Mouse (Mus musculus): ENCODE results near the gene Gcm1.
"Not testable (repeated sequence)": the region's sequence is repeated elsewhere in the genome, so short reads cannot be mapped to it uniquely, and the experiment has no call there.

Gcm1 gene

DNA sequence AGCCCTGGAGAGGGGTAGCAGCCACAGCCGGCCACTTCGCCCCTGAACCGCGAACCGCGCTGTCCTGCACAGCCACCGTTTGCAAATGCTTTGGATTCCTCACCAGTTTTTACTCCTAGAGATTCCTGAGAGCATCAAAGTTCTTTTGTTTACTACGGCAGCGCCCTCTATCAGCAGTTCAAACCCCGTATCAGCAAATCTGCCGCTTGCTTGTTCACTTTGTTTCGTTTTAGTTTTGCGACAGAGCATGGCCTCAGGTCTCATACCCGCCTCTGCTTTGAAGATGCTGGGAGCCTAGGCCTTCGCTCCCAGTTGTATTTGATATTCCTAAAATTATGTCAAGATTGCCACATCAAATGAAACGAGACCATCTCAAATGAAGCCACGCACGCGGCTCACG, 5.0 kb upstream of the Gcm1 start:
- ATAC-seq (ENCODE audit: low TSS enrichment), result no peak

DNA sequence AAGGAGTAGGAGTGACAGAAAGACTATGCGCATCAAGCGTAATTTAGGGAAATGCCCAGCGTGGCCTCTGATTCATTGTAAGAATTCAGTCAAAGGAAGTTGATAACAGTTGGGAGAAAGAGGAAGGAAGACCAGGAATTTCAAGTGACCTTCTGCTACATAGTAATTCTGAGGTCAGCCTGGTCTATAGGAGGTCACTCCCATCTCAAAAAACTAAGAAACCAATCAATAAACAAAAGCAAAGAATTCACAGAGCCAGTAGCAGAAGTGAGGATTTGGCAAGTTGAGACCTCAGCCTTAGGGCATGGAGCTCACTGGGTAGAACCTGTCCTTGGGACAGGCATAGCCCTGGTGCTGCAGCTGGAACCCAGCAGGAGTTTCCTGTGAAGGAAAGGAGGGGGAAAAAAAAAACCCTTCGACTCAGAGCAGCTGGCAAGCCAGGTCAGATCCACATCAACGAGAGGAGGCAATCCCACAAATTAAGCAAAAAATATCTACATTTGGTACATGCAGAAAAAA, 1.2 kb upstream of the Gcm1 start:
- no peak for ATAC-seq (ENCODE audit: low TSS enrichment)

DNA sequence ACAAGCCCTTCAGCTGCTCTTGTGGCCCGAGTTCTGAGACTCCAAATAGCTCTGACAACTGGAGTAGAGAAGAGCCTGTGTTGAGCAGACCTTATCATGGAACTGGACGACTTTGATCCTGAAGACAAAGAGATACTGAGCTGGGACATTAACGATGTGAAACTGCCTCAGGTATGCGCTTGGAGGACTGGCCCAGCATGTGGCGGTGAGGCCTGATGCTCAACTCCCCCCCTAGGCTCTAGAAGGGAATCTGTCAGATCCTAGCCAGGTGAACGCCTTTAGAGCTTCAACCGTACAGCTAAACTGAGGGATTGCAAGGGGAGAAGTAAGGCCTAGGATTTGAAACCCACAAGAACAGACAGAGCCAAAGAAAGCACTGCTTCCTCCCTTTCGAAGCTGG, 2.1 kb downstream of the Gcm1 start:
- no peak for ATAC-seq (ENCODE audit: low TSS enrichment)

DNA sequence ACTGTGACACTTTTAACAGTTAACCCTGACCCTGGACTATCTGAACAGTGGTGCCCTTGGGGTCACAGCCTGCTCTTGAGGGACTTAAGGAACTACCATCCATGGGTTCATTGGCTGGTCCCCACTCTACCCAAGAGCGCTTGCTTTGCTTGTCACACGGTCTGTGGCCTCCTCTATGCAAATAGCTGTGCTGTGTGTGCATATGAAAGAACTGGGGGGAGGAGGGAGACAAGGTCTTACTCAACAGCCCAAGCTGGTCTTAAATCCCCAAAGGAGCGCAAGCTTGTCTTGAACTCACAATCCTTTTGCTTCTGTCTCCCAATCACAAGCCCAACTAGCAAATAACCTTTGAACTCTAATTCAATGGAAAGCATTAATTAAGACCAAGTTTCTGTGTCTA, 2.6 kb downstream of the Gcm1 start:
- no peak for ATAC-seq (ENCODE audit: low TSS enrichment)

DNA sequence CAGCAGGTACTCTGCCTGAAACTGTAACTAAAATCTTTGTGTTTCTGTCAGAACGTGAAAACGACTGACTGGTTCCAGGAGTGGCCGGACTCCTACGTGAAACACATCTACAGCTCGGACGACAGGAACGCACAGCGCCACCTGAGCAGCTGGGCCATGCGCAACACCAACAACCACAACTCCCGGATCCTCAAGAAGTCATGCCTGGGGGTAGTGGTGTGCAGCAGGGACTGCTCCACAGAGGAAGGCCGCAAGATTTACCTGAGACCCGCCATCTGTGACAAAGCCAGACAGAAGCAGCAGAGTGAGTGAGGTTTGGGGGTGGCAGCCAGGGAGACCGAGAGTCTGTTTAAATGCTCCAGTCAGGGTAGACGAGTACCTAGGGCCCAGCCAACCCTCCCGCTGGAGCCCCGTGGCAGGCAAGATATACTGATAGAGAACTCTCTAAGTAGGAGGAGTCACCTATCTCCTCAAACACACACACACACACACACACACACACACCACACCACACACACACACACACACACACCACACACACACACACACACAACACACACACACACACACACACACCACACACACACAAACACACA, 7.9 kb downstream of the Gcm1 start:
- no peak for ATAC-seq (ENCODE audit: low TSS enrichment)

DNA sequence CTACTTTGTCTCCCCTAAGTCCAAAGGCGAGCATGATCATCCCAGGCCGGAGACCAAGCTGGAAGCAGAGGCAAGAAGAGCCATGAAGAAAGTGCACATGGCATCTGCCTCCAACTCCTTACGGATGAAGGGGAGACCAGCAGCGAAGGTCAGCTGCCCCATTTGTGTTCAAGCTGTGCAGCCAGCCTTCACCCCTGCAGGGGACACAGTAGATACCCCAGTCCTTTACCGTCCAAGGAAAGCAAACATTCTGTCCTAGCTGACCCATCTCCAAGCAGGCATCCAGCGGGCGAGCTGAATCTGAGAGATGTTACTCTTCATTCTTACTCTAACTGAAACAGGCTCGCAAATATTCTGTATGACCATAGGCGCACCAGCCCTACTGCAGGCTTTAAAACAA, 10.7 kb downstream of the Gcm1 start:
- ATAC-seq (ENCODE audit: low TSS enrichment), result no peak

DNA sequence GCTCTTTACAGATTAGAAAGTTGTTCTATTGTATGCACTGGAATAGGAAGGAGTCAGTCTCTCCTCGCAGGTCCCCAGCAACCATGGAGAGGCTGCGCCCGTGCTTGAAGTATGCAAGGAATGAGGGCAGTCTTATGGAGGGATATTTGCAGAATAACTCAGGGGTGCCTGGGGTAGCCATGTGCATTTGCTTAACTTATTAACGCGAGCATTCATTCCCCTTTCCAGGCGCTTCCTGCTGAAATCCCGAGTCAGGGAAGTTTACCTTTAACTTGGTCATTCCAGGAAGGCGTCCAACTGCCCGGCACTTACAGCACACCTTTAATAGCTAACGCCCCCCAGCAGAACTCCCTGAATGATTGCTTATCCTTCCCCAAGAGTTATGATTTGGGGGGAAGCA, 12.4 kb downstream of the Gcm1 start:
- no peak for ATAC-seq (ENCODE audit: low TSS enrichment)

DNA sequence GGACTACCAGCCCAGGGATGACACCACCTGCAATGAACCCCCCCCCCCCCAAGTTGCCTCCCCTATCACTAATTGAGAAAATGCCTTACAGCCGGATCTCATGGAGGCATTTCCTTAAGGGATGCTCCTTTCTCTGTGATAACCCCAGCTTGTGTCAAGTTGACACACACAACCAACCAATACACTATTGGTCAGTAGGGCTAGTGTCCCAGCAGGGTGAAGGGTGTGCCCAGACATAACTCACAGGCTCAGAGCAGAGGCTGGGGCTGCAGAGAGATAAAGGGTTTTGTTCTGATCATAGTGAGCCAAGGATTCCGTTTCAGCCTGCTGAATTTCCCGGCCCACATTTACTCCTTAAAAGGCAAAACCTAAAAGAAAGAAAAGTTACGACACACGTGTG, 18.8 kb downstream of the Gcm1 start:
- no peak for ATAC-seq (ENCODE audit: low TSS enrichment)

DNA sequence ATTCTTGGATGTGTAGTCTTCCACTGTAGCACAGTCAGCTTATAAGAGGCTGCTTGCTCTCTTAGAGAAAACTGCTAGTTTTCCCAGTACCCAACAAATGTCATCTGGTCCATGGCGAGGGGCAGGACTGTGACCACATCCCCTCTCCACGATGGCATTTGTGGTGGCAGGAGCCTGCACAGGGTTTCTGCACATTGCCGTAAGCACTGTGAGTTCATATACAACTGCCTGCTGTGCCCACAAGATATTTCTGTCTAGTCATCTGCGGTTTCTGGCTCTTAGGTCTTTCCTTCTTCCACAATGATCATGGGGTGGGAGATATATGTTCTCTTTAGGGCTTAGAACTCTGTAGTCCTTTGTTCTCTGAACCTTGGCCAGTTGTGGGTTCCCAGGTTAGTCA, 19.9 kb downstream of the Gcm1 start:
- ATAC-seq (ENCODE audit: low TSS enrichment), result no peak

DNA sequence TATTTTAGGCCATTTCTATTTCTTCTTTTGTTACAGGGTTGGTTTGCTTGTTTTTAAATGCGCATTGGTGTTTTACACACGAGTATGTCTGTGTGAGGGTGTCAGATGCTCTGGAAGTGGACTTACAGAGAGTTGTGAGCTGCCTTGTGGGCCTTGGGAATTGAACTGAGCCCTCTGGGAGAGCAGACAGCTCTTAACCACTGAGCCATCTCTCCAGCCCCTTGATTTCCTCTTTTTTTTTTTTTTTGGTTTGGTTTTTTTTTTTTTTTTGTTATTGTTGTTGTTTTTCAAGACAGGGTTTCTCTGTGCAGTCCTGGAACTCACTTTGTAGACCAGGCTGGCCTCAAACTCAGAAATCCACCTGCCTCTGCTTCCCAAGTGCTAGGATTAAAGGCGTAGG, 21.6 kb downstream of the Gcm1 start:
- ATAC-seq (ENCODE audit: low TSS enrichment), result not testable (repeated sequence)

DNA sequence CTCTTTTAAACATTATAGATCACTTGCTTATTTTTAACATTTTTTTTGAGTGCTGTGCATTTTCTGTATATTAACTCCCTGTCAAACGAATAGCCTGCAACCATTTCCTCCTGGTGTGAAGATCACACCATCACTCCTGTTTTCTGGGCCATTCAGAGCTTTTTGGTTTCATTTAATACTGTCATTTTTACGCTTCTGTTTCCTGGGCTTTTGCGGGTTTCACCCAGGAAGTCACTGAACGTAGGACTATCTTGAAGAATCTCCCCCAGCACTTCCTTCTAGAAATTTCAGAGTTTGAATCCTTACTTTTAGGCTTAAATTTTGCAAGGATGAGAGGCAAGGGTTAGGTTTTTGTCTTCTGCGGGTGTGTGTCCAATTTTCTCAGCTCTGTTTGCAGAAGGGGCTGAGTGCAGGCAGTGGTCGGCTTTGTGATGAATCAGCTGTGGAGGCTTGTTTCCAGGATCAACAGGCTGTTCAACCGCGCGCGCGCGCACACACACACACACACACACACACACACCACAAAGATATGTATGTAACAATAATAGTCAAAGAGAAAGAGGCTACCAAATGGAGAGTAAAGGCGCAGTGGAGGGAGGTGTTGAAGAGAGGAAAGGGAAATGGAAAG, 22.1 kb downstream of the Gcm1 start:
- no peak for ATAC-seq (ENCODE audit: low TSS enrichment)

DNA sequence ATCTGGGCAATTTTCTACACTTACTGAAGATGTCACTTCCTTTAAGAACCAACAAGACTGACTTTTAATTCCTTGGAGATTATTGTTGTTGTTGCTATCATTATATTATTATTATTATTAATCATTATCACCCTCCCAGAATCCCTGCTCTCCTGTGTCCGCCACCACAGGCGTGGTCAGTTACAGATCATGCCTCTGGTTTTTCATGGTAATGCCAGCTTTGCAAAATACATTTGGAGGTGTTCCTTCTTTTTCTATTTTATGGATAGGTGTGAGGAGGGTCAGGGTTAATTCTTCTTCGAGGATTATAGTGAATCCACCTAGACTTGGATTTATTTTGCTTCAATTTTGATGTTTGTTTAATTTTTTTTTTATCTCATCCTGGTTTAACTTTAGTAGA, 23.5 kb downstream of the Gcm1 start:
- no peak for ATAC-seq (ENCODE audit: low TSS enrichment)

DNA sequence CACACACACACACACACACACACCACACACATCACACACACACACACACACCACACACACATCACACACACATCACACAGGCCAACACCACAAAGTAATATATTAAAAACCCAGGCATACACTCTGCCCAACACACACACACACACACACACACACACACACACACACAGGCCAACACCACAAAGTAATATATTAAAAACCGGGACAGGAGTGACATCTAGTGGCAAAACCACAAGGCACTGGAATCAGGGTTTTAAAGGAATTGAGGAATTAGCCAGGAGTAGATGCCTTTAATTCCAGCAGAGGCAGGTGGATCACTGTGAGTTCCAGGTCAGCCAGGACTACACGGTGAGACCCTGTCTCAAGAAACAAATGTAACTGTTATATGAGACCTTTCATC, 26.5 kb downstream of the Gcm1 start:
- ATAC-seq (ENCODE audit: low TSS enrichment), result peak; percentile 74; the same call in 1 of the 2 replicates

DNA sequence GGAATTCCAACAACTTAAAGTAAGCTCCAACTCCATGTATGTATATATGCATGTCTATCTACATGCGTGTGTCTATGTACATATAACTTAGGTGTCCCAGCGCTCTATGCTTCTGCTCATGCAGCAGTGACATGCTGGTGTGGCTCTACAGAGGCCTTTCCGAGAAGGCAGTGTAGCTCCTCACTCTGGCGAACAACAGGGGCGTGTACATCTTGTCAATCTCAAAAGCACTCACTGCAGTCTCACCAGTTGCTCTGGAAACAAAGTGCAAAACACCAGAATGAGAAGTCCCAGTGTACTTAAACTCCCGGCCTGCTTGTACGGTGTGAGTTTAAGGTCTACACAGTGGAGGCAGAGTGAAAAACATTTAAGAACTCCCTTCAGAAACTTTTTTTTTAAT, 30.1 kb downstream of the Gcm1 start:
- ATAC-seq (ENCODE audit: low TSS enrichment), result no peak

DNA sequence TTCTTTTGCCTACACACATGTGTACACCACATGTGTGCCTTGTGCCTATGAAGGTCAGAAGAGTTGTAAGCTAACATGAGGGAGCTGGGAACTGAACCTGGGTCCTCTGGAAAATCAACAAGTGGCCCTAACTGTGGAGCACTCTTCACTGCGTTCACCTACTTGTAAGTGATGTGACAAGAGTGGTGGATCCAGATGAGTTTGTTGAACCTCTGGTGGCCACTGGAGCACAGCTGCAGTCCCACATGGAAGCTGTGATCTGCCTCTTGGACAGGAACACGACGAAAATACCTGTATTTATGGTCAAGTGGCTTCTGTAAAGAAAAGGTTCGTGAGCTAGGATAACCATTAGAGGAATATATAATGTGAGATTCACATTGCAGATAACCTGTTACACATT, 32.6 kb downstream of the Gcm1 start:
- ATAC-seq (ENCODE audit: low TSS enrichment), result no peak

DNA sequence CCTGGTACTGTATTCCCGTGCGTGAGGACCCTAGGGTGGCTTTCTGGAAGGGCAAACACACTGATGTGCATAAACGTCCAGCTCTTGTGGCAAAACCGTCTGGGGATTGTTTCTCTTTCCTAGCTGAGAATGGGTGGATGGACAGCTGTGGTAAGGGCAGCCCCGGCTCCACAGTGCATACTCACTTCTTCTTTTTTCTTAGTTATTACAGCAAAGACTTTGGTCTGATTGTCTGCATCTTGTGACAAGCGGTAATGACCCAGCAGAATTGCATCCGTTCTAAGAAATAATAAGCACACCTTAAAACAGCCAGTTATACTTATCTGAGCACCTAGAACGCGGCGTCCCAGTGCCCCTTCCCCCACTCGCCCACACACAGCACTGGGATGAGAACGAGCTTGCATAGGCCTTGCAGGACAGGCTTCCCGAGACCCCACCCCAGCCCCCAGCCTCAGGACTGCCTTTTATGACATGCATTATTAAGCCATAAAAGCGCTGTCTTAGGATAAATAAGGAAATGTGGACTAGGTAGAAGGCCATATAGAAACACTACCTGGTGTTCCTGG, 34.1 kb downstream of the Gcm1 start:
- ATAC-seq (ENCODE audit: low TSS enrichment), result no peak

DNA sequence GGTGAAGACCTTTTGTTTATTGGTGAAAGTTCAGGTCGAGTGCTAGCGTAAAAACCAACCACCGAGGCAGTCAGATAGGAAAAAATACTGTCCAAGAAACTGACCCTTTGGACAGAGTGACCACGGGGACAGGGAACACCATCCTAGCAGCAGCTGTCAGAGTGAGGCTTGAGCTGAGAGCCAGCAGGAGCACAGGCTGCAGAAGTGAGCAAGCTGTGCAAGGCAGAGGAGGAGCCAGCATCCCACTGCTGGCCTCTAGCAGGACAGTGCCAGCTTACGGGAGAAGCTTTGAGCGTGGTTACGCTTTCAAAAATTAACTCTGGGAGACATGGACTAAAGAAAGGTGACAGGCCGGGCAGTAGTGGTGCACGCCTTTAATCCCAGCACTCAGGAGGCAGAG, 36.0 kb downstream of the Gcm1 start:
- no peak for ATAC-seq (ENCODE audit: low TSS enrichment)

DNA sequence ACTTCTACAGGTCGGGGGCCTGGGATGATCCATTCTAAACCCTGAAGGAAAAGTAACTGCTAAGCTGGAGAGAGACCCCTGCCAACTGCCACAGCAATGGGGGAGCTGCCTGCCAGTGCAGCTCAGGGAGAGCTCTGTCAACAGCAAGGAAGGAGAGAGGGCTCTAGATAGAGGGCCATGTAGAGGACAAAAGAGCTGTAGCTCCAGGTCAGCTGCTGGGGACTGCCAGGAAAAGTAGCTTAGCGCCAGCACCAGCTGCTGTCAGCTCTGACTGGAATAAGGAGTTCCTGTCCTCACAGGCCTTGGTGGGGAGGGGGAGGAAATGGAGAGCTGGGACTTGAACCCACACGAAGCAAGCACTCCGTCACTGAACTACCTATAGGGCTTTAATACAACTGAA, 36.8 kb downstream of the Gcm1 start:
- ATAC-seq (ENCODE audit: low TSS enrichment), result peak; percentile 17; the same call in 1 of the 2 replicates

DNA sequence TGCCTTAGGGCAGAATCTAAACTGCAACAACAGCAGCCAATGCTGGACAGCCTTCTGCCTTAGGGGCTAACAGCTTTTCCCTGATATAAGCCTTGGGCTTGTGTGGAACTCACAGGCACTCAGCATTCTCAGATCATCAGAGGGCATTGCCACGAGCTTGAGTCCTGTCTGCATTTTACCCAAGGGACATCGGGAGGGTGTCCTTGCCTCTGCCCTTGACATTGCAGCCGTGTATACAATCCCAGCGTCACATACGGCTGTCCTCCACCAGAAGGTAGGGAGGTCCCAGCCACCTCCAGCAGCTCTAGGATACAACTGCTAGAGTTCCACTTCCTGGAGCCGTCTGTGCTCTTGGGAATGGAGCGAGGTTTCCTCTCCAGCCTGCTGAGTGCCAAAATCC, 37.2 kb downstream of the Gcm1 start:
- ATAC-seq (ENCODE audit: low TSS enrichment), result peak; percentile 68

DNA sequence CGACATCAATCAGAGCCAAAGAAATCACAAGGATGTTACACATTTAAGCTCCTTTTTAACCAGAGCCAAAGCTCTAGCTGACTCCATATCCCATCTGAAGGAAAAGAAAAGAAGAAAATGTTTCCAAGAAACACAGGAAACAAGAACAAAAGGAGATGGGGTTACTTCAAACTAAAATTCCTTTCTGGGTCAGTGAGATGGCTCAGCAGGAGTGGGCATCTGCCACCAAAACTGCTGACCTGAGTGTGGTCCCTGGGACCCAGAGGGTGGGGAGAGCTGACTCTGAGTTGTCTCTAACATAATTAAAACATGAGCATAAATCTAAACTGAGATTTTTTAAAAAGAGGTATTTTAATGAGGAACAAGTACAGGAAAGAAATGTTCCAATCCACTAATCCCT, 38.2 kb downstream of the Gcm1 start:
- ATAC-seq (ENCODE audit: low TSS enrichment), result no peak

DNA sequence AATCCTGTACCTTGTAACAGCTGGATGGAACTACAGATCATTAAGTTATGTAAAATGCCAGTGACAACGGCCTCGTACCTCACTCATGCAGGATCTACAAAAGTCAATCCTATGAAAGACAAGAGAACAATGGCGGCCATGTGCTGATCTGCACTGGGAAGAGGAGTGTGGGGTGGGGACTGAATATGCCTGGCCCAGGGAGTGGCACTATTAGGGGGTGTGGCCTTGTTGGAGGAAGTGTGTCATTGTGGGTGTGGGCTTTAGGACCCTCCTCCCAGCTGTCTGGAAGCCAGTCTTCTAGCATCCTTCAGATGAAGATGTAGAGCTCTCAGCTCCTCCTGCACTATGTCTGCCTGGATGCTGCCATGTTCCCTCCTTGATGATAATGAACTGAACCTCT, 38.9 kb downstream of the Gcm1 start:
- no peak for ATAC-seq (ENCODE audit: low TSS enrichment)

DNA sequence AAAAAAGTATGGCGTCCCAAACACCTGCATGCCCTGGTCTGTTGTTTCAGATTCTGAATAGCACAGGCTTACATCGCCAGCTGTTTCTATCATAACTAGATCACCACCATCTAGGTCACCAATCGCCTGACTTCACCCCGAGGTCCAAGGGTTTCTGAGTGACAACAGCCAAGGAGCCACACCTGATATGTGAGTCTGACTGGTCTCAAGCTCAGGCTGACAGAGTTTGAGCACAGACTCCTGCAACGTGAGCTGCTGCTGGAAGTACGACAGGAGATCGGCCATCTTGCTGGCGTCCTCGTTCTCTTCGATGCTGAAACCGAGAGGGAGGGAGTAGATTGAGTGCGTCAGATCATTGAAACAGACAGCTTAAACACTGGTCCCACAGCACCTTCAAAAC, 44.0 kb downstream of the Gcm1 start:
- ATAC-seq (ENCODE audit: low TSS enrichment), result no peak

DNA sequence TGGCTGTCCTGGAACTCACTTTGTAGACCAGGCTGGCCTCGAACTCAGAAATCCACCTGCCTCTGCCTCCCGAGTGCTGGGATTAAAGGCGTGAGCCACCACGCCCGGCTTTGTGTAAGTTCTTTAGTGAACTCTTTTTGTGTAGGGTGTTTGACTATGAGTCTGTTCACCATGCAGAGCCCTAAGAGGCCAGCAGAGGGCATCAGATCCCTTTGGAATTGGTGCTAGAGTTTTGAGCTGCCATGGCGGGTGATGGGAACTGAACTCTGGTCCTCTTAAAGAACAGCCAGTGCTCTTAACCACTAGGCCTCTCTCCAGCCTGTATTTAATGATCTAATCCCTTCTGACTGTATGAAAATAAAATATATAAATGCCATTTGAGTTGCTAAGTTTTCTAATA, 44.7 kb downstream of the Gcm1 start:
- no peak for ATAC-seq (ENCODE audit: low TSS enrichment)

DNA sequence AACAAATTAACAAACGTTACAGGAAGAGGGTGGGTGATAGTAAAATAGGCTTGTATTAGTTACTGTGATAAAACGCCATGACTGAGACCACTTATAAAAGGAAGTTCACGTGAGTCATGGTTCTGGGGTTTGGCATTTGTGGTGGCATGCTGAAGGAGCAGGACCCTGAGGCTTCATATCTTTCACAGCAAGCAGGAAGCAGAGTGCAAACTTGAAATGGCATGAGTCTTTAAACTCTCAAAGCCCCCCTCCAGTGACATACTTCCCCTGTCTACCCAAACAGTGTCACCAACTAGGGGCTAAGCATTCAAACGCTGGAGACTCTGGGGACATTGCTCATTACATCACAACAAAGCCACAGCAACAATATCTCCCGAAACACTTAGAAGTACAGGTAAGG, 49.2 kb downstream of the Gcm1 start:
- no peak for ATAC-seq (ENCODE audit: low TSS enrichment)

Measured in frontal cortex, adult (tissue).